Mouse (Mus musculus): ENCODE results near the gene Rsph10b.

DNA sequence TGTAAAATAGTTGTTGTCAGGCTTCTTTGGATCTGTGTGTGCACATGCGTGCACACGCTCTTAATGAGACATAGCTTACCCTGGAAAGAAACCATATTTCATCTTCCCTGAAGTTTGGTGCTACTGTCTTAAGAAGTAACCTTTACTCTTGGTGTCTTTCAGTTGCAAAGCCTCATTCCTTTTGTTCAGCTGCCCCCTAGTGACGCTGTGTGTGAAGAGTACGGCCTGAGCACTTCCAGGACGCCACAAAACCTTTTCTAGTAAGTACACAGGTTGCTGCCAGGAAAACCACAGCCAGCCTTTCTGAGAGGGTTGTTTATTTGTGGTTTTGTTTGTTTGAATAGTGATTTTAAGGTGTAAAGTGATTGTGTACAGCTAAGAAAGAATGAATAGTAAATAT is 15.4 kb upstream of the Rsph10b start:
- no peak for TF ChIP-seq CTCF (IDR thresholded peaks at IDR 0.05; ENCODE audit: insufficient read depth, low read depth, low read length)
- TF ChIP-seq POLR2A (IDR thresholded peaks at IDR 0.05; ENCODE audit: insufficient read depth, low read depth, low read length), result no peak

Measured in olfactory bulb, adult 2 months (tissue).